Mouse (Mus musculus) neural tube, embryonic 13.5 days (tissue): Measurements from ENCODE around the gene Dcun1d4. TPM values are rescaled to one million over a fixed set of nuclear protein-coding genes. Genes with fewer than 3 reads are reported as not detected.

ENCODE experiments used
- polyA plus RNA-seq: library from polyadenylated mRNA; unstranded; fragments of >200 nt; fragmentation: Nextera tagmentation; extraction: Ambion mirVana; gene quantifications from 2 replicates; pipeline ENCODE4 v1.2.1, GENCODE M21; 2015

Gene Dcun1d4
- polyA plus RNA-seq, 1 experiment from 2014 or later, result 49.7 TPM

Other genes with a start within 250 kb of the Dcun1d4 start
- 41.5 and 45.4 TPM in 2 replicates for gene Fryl, start 224.4 kb upstream of the Dcun1d4 start, polyA plus RNA-seq
- gene Ociad1, start 188.2 kb upstream of the Dcun1d4 start, polyA plus RNA-seq, result 302 and 310 TPM in 2 replicates
- 19.1 and 21.9 TPM in 2 replicates for gene Ociad2, start 140.0 kb upstream of the Dcun1d4 start, polyA plus RNA-seq
- 0.32 and 0.33 TPM in 2 replicates for gene Cwh43, start 74.9 kb upstream of the Dcun1d4 start, polyA plus RNA-seq
- gene Lrrc66, start 151.5 kb downstream of the Dcun1d4 start, polyA plus RNA-seq, result not detected in 2 replicates
- 38.1 and 39.7 TPM in 2 replicates for gene Sgcb, start 166.8 kb downstream of the Dcun1d4 start, polyA plus RNA-seq
- 0.22 and 0.23 TPM in 2 replicates for gene Spata18, start 170.4 kb downstream of the Dcun1d4 start, polyA plus RNA-seq